Mouse (Mus musculus) heart, adult 2 months (tissue): ENCODE results near the gene Pkhd1.

Experiments used
- CTCF ChIP-seq: fragments of 200-600 bp; IDR thresholded peaks from 2 replicates; pipeline ENCODE4 v1.8.1; 2022; ENCODE audit warnings: antibody characterized with exemption, mild to moderate bottlenecking, moderate library complexity
- EP300 ChIP-seq: fragments of 200-500 bp; IDR thresholded peaks from 2 replicates; pipeline ENCODE4 v1.6.1; 2011; ENCODE audit warnings: low read depth, low read length, control low read depth; ENCODE audit not compliant: insufficient read depth

GRCm38 (mm10) chr1:20624564-20624963, 6.7 kb upstream of the Pkhd1 start:
- TF ChIP-seq CTCF (no peak), EP300 (no peak)
